Mouse (Mus musculus) stomach, embryonic 16.5 days (tissue): ENCODE measurements around the gene Vdac1. TPM values are rescaled to one million over a fixed set of nuclear protein-coding genes. Genes with fewer than 3 reads are reported as not detected.

Experiments used
- ATAC-seq: fragments of 200-750 bp; cut with Nextera tagmentation; 2 replicates; pipeline ENCODE4 v1.8.0; 2017; ENCODE audit warnings: moderate number of reproducible peaks, moderate TSS enrichment; ENCODE audit not compliant: insufficient read depth, low FRiP score
- H3K27ac ChIP-seq: fragments of 300-500 bp; sonication (generic); 2 replicates; pipeline ENCODE4 v1.5.1; 2014; ENCODE audit warnings: low read length
- H3K27me3 ChIP-seq: fragments of 300-500 bp; sonication (generic); 2 replicates; pipeline ENCODE4 v1.6.1; 2014; ENCODE audit warnings: low read length, control low read depth, mixed read lengths; ENCODE audit not compliant: control insufficient read depth, insufficient read depth
- H3K36me3 ChIP-seq: fragments of 300-500 bp; sonication (generic); 2 replicates; pipeline ENCODE4 v1.6.1; 2014; ENCODE audit warnings: low read length; ENCODE audit not compliant: control insufficient read depth, insufficient read depth
- H3K4me1 ChIP-seq: fragments of 300-500 bp; sonication (generic); 2 replicates; pipeline ENCODE4 v1.6.1; 2014; ENCODE audit warnings: low read length, control low read depth, mixed read lengths; ENCODE audit not compliant: control insufficient read depth, insufficient read depth
- H3K4me2 ChIP-seq: fragments of 300-500 bp; sonication (generic); 2 replicates; pipeline ENCODE4 v1.6.1; 2014; ENCODE audit warnings: low read depth, low read length, mixed read lengths
- H3K4me3 ChIP-seq: fragments of 300-500 bp; sonication (generic); replicated peaks from 2 replicates; pipeline ENCODE4 v1.5.1; 2014; ENCODE audit warnings: mild to moderate bottlenecking, low read length
- H3K9ac ChIP-seq: fragments of 300-500 bp; sonication (generic); 2 replicates; pipeline ENCODE4 v1.6.1; 2014; ENCODE audit warnings: low read length
- H3K9me3 ChIP-seq: fragments of 300-500 bp; sonication (generic); replicated peaks from 2 replicates; pipeline ENCODE4 v1.6.1; 2016; ENCODE audit warnings: low read length, control low read depth; ENCODE audit not compliant: control insufficient read depth
- WGBS: fragments of 180-500 bp; shearing (Covaris S2); extraction: QIAGEN DNeasy Blood & Tissue Kit; methylation state at CpG from one replicate; pipeline ENCODE4 v1.1.7; 2014; 5-methylcytosine and 5-hydroxymethylcytosine counted together
- polyA plus RNA-seq: library from polyadenylated mRNA; unstranded; fragments of >200 nt; fragmentation: Nextera tagmentation; extraction: Ambion mirVana; gene quantifications from 2 replicates; pipeline ENCODE4 v1.2.1, GENCODE M21; 2015

The Vdac1 gene
- polyA plus RNA-seq, 1 experiment from 2014 or later = 280 TPM

- no peak for ATAC-seq
- WGBS = 45% methylated on average over 9 of the region's 9 CpGs
- Histone ChIP-seq H3K4me3 (no peak overlapping the region), H3K27ac (no peak overlapping the region), H3K9ac (0 out of 2 replicates have a peak overlapping the region, but pooled peaks have one; percentile 36), H3K9me3 (no peaks in the 10 kb centered on the region), H3K4me2 (no peak overlapping the region), H3K36me3 (no peaks in the 10 kb centered on the region), H3K4me1 (peaks cover 10% of the 10 kb centered on the region), H3K27me3 (no peaks in the 10 kb centered on the region)
Observed at GRCm38 (mm10) chr11:52341001-52341400, 19.7 kb upstream of the Vdac1 start.

- Histone ChIP-seq H3K27me3 (no peaks in the 10 kb centered on the region), H3K4me2 (no peak overlapping the region), H3K36me3 (no peaks in the 10 kb centered on the region), H3K4me3 (no peak overlapping the region), H3K27ac (no peak overlapping the region), H3K9ac (peak overlapping the region; percentile 36; the same call in 1 of the 2 replicates), H3K4me1 (peaks cover 8% of the 10 kb centered on the region), H3K9me3 (no peaks in the 10 kb centered on the region)
- WGBS = 85% methylated on average over 5 of the region's 5 CpGs
- ATAC-seq = no peak
Observed at GRCm38 (mm10) chr11:52341476-52341875, 19.2 kb upstream of the Vdac1 start.

GRCm38 (mm10) chr11:52342296-52342695, 18.4 kb upstream of the Vdac1 start:
- 90% methylated on average over 4 of the region's 4 CpGs for WGBS

GRCm38 (mm10) chr11:52343162-52343561, 17.5 kb upstream of the Vdac1 start:
- H3K9ac ChIP-seq = no peak overlapping the region
- peaks cover 8% of the 10 kb centered on the region for H3K4me1 ChIP-seq
- ATAC-seq = no peak
- no peak overlapping the region for H3K4me3 ChIP-seq
- no peak overlapping the region for H3K27ac ChIP-seq
- H3K4me2 ChIP-seq = no peak overlapping the region
- H3K36me3 ChIP-seq = no peaks in the 10 kb centered on the region
- no peaks in the 10 kb centered on the region for H3K9me3 ChIP-seq
- H3K27me3 ChIP-seq = no peaks in the 10 kb centered on the region
- WGBS = 3% methylated on average over 6 of the region's 6 CpGs

More at GRCm38 (mm10) chr11:52342296-52342695, 18.4 kb upstream of the Vdac1 start:
- Histone ChIP-seq H3K9ac (no peak overlapping the region), H3K4me1 (peaks cover 8% of the 10 kb centered on the region), H3K4me2 (no peak overlapping the region), H3K27me3 (no peaks in the 10 kb centered on the region), H3K4me3 (no peak overlapping the region), H3K27ac (no peak overlapping the region), H3K36me3 (no peaks in the 10 kb centered on the region), H3K9me3 (no peaks in the 10 kb centered on the region)
- ATAC-seq = no peak

GRCm38 (mm10) chr11:52344991-52345777, 15.5 kb upstream of the Vdac1 start:
- H3K36me3 ChIP-seq = no peaks in the 10 kb centered on the region
- no peak overlapping the region; the same call in 1 of the 2 replicates for H3K9ac ChIP-seq
- no peak overlapping the region for H3K4me3 ChIP-seq
- ATAC-seq = no peak
- no peak overlapping the region for H3K4me2 ChIP-seq
- H3K9me3 ChIP-seq = no peaks in the 10 kb centered on the region
- H3K27ac ChIP-seq = no peak overlapping the region
- 77% methylated on average over 12 of the region's 12 CpGs for WGBS
- H3K27me3 ChIP-seq = no peaks in the 10 kb centered on the region
- peaks cover 8% of the 10 kb centered on the region for H3K4me1 ChIP-seq

GRCm38 (mm10) chr11:52345939-52346634, 14.6 kb upstream of the Vdac1 start:
- H3K27ac ChIP-seq = no peak overlapping the region
- H3K9me3 ChIP-seq = no peaks in the 10 kb centered on the region
- peak overlapping the region; percentile 57 for H3K4me2 ChIP-seq
- H3K27me3 ChIP-seq = no peaks in the 10 kb centered on the region
- peaks cover 8% of the 10 kb centered on the region for H3K4me1 ChIP-seq
- H3K4me3 ChIP-seq = peak overlapping the region; percentile 36
- 12% methylated on average over 11 of the region's 12 CpGs for whole genome bisulfite sequencing
- peak overlapping the region; percentile 47 for H3K9ac ChIP-seq
- H3K36me3 ChIP-seq = no peaks in the 10 kb centered on the region
- ATAC-seq = peak; percentile 15; the same call in 1 of the 2 replicates

- Histone ChIP-seq H3K4me3 (peak overlapping the region; percentile 36), H3K27ac (0 out of 2 replicates have a peak overlapping the region, but pooled peaks have one; percentile 25), H3K27me3 (no peaks in the 10 kb centered on the region), H3K4me1 (peaks cover 6% of the 10 kb centered on the region), H3K4me2 (peak overlapping the region; percentile 57), H3K9me3 (no peaks in the 10 kb centered on the region), H3K9ac (peak overlapping the region; percentile 45), H3K36me3 (no peaks in the 10 kb centered on the region)
- ATAC-seq = peak; percentile 48; the same call in 1 of the 2 replicates
- 4% methylated on average over 12 of the region's 12 CpGs for WGBS
Observed at GRCm38 (mm10) chr11:52346635-52347005, 14.0 kb upstream of the Vdac1 start.

GRCm38 (mm10) chr11:52348156-52348555, 12.5 kb upstream of the Vdac1 start:
- 71% methylated on average over 4 of the region's 4 CpGs for WGBS
- no peak for ATAC-seq
- Histone ChIP-seq H3K9me3 (no peaks in the 10 kb centered on the region), H3K4me2 (no peak overlapping the region), H3K36me3 (no peaks in the 10 kb centered on the region), H3K27me3 (no peaks in the 10 kb centered on the region), H3K4me3 (no peak overlapping the region), H3K27ac (no peak overlapping the region), H3K9ac (no peak overlapping the region), H3K4me1 (peaks cover 6% of the 10 kb centered on the region)

- Histone ChIP-seq H3K9ac (no peak overlapping the region), H3K4me3 (no peak overlapping the region), H3K4me2 (no peak overlapping the region), H3K36me3 (no peaks in the 10 kb centered on the region), H3K27ac (no peak overlapping the region), H3K27me3 (no peaks in the 10 kb centered on the region), H3K4me1 (peaks cover 6% of the 10 kb centered on the region), H3K9me3 (no peaks in the 10 kb centered on the region)
- 67% methylated on average over 3 of the region's 3 CpGs for WGBS
- no peak for ATAC-seq
Observed at GRCm38 (mm10) chr11:52348724-52349123, 11.9 kb upstream of the Vdac1 start.
